Mouse (Mus musculus) CH12.LX (cell line): ENCODE data around the gene Chrna1. TPM values are rescaled to one million over a fixed set of nuclear protein-coding genes. Genes with fewer than 3 reads are reported as not detected.

Source experiments
- DNase-seq: peaks from one replicate; pipeline ENCODE4 v3.0.0-alpha.2; 2013; ENCODE audit errors: extremely low read depth
- H3K27ac ChIP-seq: 2 replicates; pipeline ENCODE4 v1.5.1; 2012; ENCODE audit warnings: low read depth, mild to moderate bottlenecking, control low read depth, moderate library complexity; ENCODE audit not compliant: insufficient read depth
- H3K27me3 ChIP-seq: replicated peaks from 2 replicates; pipeline ENCODE3; 2012; ENCODE audit warnings: inconsistent platforms
- H3K36me3 ChIP-seq, 2 experiments: replicated peaks in 1 of 2; 2 replicates each; pipeline versions ENCODE3 to v1.6.1; 2012; ENCODE audit warnings: inconsistent platforms in 1 of 2, low read length in 1 of 2, mild to moderate bottlenecking in 1 of 2, mixed read lengths in 1 of 2, moderate library complexity in 1 of 2; ENCODE audit not compliant: control insufficient read depth in 1 of 2, insufficient read depth in 1 of 2
- H3K4me1 ChIP-seq, 2 experiments: 2 replicates each; pipeline ENCODE4 v1.6.1; 2012; ENCODE audit warnings: inconsistent platforms in 1 of 2, moderate library complexity in 1 of 2; ENCODE audit not compliant: insufficient read depth in 2 of 2, control insufficient read depth in 1 of 2
- H3K4me2 ChIP-seq: 2 replicates; pipeline ENCODE4 v1.6.1; 2012; ENCODE audit warnings: low read depth, mild to moderate bottlenecking, control low read depth; ENCODE audit not compliant: poor library complexity, insufficient read depth, severe bottlenecking
- H3K4me3 ChIP-seq, 3 experiments: fragments of 150-350 bp in 1 of 3; sonication (generic) in 1 of 3; replicated peaks in 1 of 3; 2 replicates each; pipeline versions ENCODE3 to v1.5.1; 2011 to 2012; ENCODE audit warnings: low read depth in 2 of 3, low read length in 2 of 3, mild to moderate bottlenecking in 2 of 3, moderate library complexity in 2 of 3, control low read depth in 1 of 3, improper control_type of control experiment in 1 of 3, inconsistent platforms in 1 of 3, mixed read lengths in 1 of 3; ENCODE audit not compliant: poor library complexity in 1 of 3
- H3K79me2 ChIP-seq: replicated peaks from 2 replicates; pipeline ENCODE4 v1.6.1; 2012; ENCODE audit warnings: mild to moderate bottlenecking, moderate library complexity; ENCODE audit not compliant: control insufficient read depth, poor library complexity, insufficient read depth, severe bottlenecking; ENCODE audit errors: extremely low read depth
- H3K9ac ChIP-seq: 2 replicates; pipeline ENCODE4 v1.6.1; 2012; ENCODE audit warnings: low read depth, mild to moderate bottlenecking, control low read depth, moderate library complexity; ENCODE audit not compliant: insufficient read depth
- H3K9me3 ChIP-seq: replicated peaks from 2 replicates; pipeline ENCODE3; 2012; ENCODE audit warnings: low read length, inconsistent platforms, mixed read lengths
- CHD1 ChIP-seq: IDR thresholded peaks from 2 replicates; pipeline ENCODE4 v1.6.1; 2012; ENCODE audit warnings: low read depth, low read length, improper control_type of control experiment, inconsistent platforms
- CTCF ChIP-seq, 2 experiments: IDR thresholded peaks in 1 of 2; conservative IDR thresholded peaks in 1 of 2; 2 replicates each; pipeline ENCODE4 v1.5.1; 2011 to 2012; ENCODE audit warnings: low read depth in 2 of 2, low read length in 2 of 2, improper control_type of control experiment in 1 of 2, inconsistent platforms in 1 of 2, mild to moderate bottlenecking in 1 of 2, moderate library complexity in 1 of 2
- E2F4 ChIP-seq: IDR thresholded peaks from 2 replicates; pipeline ENCODE4 v1.6.1; 2011; ENCODE audit warnings: low read depth, low read length, improper control_type of control experiment; ENCODE audit not compliant: insufficient replicate concordance
- ELF1 ChIP-seq: IDR thresholded peaks from 2 replicates; pipeline ENCODE4 v1.6.1; 2014; ENCODE audit warnings: low read depth, mild to moderate bottlenecking, inconsistent platforms, low read length, improper control_type of control experiment
- EP300 ChIP-seq: IDR thresholded peaks from 2 replicates; pipeline ENCODE4 v1.6.1; 2011; ENCODE audit warnings: low read length, improper control_type of control experiment
- ETS1 ChIP-seq: conservative IDR thresholded peaks from 2 replicates; pipeline ENCODE4 v1.6.1; 2012; ENCODE audit warnings: low read depth, mild to moderate bottlenecking, inconsistent platforms, low read length, improper control_type of control experiment, moderate library complexity
- HCFC1 ChIP-seq: IDR thresholded peaks from 2 replicates; pipeline ENCODE4 v1.6.1; 2012; ENCODE audit warnings: low read depth, mild to moderate bottlenecking, inconsistent platforms, low read length, improper control_type of control experiment
- IRF4 ChIP-seq: IDR thresholded peaks from 2 replicates; pipeline ENCODE4 v1.6.1; 2014; ENCODE audit warnings: low read depth, mild to moderate bottlenecking, inconsistent platforms, low read length, improper control_type of control experiment
- JUND ChIP-seq: conservative IDR thresholded peaks from 2 replicates; pipeline ENCODE4 v1.6.1; 2011; ENCODE audit warnings: low read depth, low read length, improper control_type of control experiment
- KAT2A ChIP-seq: IDR thresholded peaks from 2 replicates; pipeline ENCODE4 v1.6.1; 2012; ENCODE audit warnings: low read length, improper control_type of control experiment, inconsistent platforms; ENCODE audit not compliant: insufficient replicate concordance
- MAFK ChIP-seq: IDR thresholded peaks from 2 replicates; pipeline ENCODE4 v1.6.1; 2011; ENCODE audit warnings: low read length, improper control_type of control experiment; ENCODE audit not compliant: insufficient replicate concordance
- MAX ChIP-seq: IDR thresholded peaks from 2 replicates; pipeline ENCODE4 v1.6.1; 2011; ENCODE audit warnings: low read length, improper control_type of control experiment
- MAZ ChIP-seq: IDR thresholded peaks from 2 replicates; pipeline ENCODE4 v1.6.1; 2012; ENCODE audit warnings: low read depth, mild to moderate bottlenecking, inconsistent platforms, low read length, improper control_type of control experiment, moderate library complexity
- NRF1 ChIP-seq: IDR thresholded peaks from 2 replicates; pipeline ENCODE4 v1.6.1; 2014; ENCODE audit warnings: low read depth, mild to moderate bottlenecking, inconsistent platforms, low read length, improper control_type of control experiment, moderate library complexity
- PAX5 ChIP-seq: IDR thresholded peaks from 2 replicates; pipeline ENCODE4 v1.6.1; 2012; ENCODE audit warnings: low read length, inconsistent platforms, mixed read lengths
- POLR2A ChIP-seq: IDR thresholded peaks from 2 replicates; pipeline ENCODE4 v1.6.1; 2011; ENCODE audit warnings: low read depth, mild to moderate bottlenecking, improper control_type of control experiment, low read length
- RAD21 ChIP-seq: IDR thresholded peaks from 2 replicates; pipeline ENCODE4 v1.6.1; 2011; ENCODE audit warnings: low read depth, mild to moderate bottlenecking, low read length, improper control_type of control experiment, moderate library complexity
- RCOR1 ChIP-seq: conservative IDR thresholded peaks from 2 replicates; pipeline ENCODE4 v1.6.1; 2012; ENCODE audit warnings: low read depth, mild to moderate bottlenecking, inconsistent platforms, low read length, improper control_type of control experiment
- SIN3A ChIP-seq: IDR thresholded peaks from 2 replicates; pipeline ENCODE4 v1.6.1; 2012; ENCODE audit warnings: low read length, improper control_type of control experiment, inconsistent platforms
- SMC3 ChIP-seq: IDR thresholded peaks from 2 replicates; pipeline ENCODE4 v1.6.1; 2011; ENCODE audit warnings: low read depth, low read length, improper control_type of control experiment
- TBP ChIP-seq: conservative IDR thresholded peaks from 2 replicates; pipeline ENCODE4 v1.6.1; 2011; ENCODE audit warnings: low read depth, low read length, improper control_type of control experiment
- UBTF ChIP-seq: IDR thresholded peaks from 2 replicates; pipeline ENCODE4 v1.6.1; 2012; ENCODE audit warnings: low read depth, mild to moderate bottlenecking, inconsistent platforms, low read length, improper control_type of control experiment, moderate library complexity
- USF1 ChIP-seq: IDR thresholded peaks from 2 replicates; pipeline ENCODE4 v1.6.1; 2014; ENCODE audit warnings: low read depth, mild to moderate bottlenecking, inconsistent platforms, low read length, improper control_type of control experiment
- ZKSCAN1 ChIP-seq: IDR thresholded peaks from 2 replicates; pipeline ENCODE4 v1.6.1; 2012; ENCODE audit warnings: low read depth, inconsistent platforms, low read length, improper control_type of control experiment, borderline replicate concordance
- dilution Hi-C: fragments of 300-500 bp; cut with MboI; formaldehyde crosslinking; loops from 2 replicates; pipeline ENCODE4 v1.14.3; 2020; ENCODE audit warnings: low sequenced_read_pairs; ENCODE audit not compliant: extremely low pct_unique_long_range_greater_than_20kb, extremely low pct_ligation_motif_present
- in situ Hi-C: fragments of 300-500 bp; cut with MboI; formaldehyde crosslinking; loops from 3 replicates; pipeline ENCODE4 v1.14.3; 2019; ENCODE audit warnings: low sequenced_read_pairs, low pct_ligation_motif_present, low pct_unique_long_range_greater_than_20kb, mixed read lengths
- polyA plus RNA-seq: library from polyadenylated mRNA; unstranded; fragments of >175 nt; gene quantifications from 2 replicates; pipeline ENCODE4 v1.2.1, GENCODE M21; 2012; ENCODE audit warnings: low read depth; ENCODE audit not compliant: insufficient read length
- total RNA-seq, 2 experiments: library from RNA; depleted of rRNA; stranded (reverse); fragments of 300-350 nt in 1 of 2; fragments of >200 nt in 1 of 2; gene quantifications; 2 replicates each; pipeline ENCODE4 v1.2.3; 2012 to 2014

Gene Chrna1
- total and polyA plus RNA-seq, 3 experiments = not detected

DNA sequence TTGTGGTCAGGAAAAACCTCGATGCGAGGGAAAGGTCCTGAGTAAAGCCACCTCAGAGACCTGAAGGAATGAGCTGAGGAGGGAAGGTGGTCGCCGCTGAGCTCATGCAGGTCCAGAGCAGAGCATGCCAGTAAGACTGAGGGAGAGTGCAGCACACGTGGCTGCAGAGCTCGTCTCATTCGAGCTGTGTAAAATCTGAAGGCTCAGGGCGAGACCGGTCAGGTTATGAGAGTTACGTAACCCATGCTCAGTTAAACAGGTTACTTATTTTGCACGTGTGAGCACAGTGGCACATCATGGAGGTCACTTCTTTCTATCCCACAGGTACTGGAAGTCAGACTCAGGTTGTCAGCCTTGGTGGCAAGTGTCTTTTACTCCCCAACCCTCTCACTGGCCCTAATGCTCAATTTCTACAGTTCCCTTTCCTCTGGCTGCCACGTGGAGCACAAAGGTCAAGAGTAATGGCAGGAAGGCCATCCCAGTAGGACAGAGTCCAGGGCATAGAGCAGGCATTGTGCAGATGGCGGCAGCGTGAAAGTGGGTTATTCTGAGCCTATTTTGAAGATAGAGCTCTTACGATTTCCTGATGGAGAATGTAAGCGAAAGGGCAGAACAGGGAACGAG is 36.4 kb upstream of the Chrna1 start:
- TF ChIP-seq POLR2A (no peak), CHD1 (no peak), PAX5 (no peak), MAFK (no peak), USF1 (no peak), ELF1 (no peak), RAD21 (no peak), EP300 (no peak), MAZ (no peak), UBTF (no peak), SMC3 (no peak), JUND (no peak), KAT2A (no peak)
- H3K4me1 ChIP-seq = peaks cover 0 to 6% of the 10 kb centered on the region in 2 experiments; a peak in 2 of 4 replicates
- H3K36me3 ChIP-seq = peaks cover 0 to 12% of the 10 kb centered on the region in 2 experiments
- in situ Hi-C loops (no loop called here), dilution Hi-C loops (no loop called here)
- H3K27ac ChIP-seq = no peak overlapping the region
- no peaks in the 10 kb centered on the region for H3K9me3 ChIP-seq
- H3K79me2 ChIP-seq = no peaks in the 10 kb centered on the region
- H3K27me3 ChIP-seq = no peaks in the 10 kb centered on the region
- no peak overlapping the region for H3K9ac ChIP-seq
- no peak overlapping the region for H3K4me3 ChIP-seq
- no peak overlapping the region for H3K4me2 ChIP-seq
- DNase-seq = no peak

DNA sequence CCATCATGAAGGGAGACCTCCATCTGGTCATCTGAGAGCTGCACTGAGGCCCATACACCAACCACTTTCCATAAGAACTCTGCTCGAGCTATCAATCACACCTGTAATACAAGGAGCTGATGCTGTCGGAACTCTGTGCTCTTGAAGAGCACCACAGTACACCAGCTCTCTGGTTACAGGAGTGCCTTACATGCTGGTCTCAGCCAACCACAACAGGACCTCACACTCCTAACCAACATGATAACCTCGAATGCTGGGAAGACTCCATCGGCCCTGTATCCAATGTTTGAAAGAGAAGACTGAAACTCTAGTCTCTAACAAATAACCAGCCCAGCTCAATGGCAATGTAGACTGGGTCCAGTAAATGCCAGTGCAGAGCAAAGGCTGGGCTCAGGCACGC is 35.3 kb upstream of the Chrna1 start:
- in situ Hi-C loops = no loop called here
- TF ChIP-seq RAD21 (no peak), RCOR1 (no peak), IRF4 (no peak), MAZ (no peak), CHD1 (no peak), UBTF (no peak), ZKSCAN1 (no peak), JUND (no peak), E2F4 (no peak), TBP (no peak), MAX (no peak), ETS1 (no peak), SIN3A (no peak), CTCF (conservative IDR thresholded peaks at IDR 0.05 in 1 of 2, IDR thresholded peaks at IDR 0.05 in 1 of 2; ENCODE audit: low read depth in 2 of 2, low read length in 2 of 2) (no peak), POLR2A (no peak), USF1 (no peak), PAX5 (no peak), HCFC1 (no peak), KAT2A (no peak), NRF1 (no peak)

More for the DNA sequence above, 35.3 kb upstream of the Chrna1 start:
- no peak overlapping the region for H3K9ac ChIP-seq
- peaks cover 0 to 12% of the 10 kb centered on the region in 2 experiments for H3K36me3 ChIP-seq
- H3K4me3 ChIP-seq = no peak overlapping the region
- no peaks in the 10 kb centered on the region for H3K9me3 ChIP-seq
- no peak overlapping the region for H3K4me2 ChIP-seq
- no peak overlapping the region for H3K27ac ChIP-seq
- H3K79me2 ChIP-seq = no peaks in the 10 kb centered on the region
- peaks cover 0 to 6% of the 10 kb centered on the region in 2 experiments; a peak in 2 of 4 replicates for H3K4me1 ChIP-seq
- no peaks in the 10 kb centered on the region for H3K27me3 ChIP-seq
- no peak for DNase-seq
- dilution Hi-C loops = no loop called here
